Mouse (Mus musculus): ENCODE measurements around the gene Rab6b.

- no peak for TF ChIP-seq POLR2A (IDR thresholded peaks at IDR 0.05; ENCODE audit: control insufficient read depth in 1 of 2, insufficient read depth in 1 of 2, low read depth in 1 of 2, low read length in 2 of 2, poor library complexity in 1 of 2)
- no peak for TF ChIP-seq CTCF (IDR thresholded peaks at IDR 0.05 in 2 of 3, conservative IDR thresholded peaks at IDR 0.05 in 1 of 3; ENCODE audit: control insufficient read depth in 1 of 3, insufficient read depth in 1 of 3, low read depth in 2 of 3, low read length in 3 of 3, poor library complexity in 1 of 3, severe bottlenecking in 1 of 3)
- no peak for TF ChIP-seq NELFE (IDR thresholded peaks at IDR 0.05; ENCODE audit: low read depth, low read length)
- TF ChIP-seq MEF2A (IDR thresholded peaks at IDR 0.05; ENCODE audit: extremely low read depth, insufficient replicate concordance, low read depth, low read length, poor library complexity, severe bottlenecking): no peak
- no peak for TF ChIP-seq MXI1 (IDR thresholded peaks at IDR 0.05; ENCODE audit: low read depth, low read length)
- TF ChIP-seq ZC3H11A (IDR thresholded peaks at IDR 0.05; ENCODE audit: low read depth, low read length): no peak
Observed at GRCm38 (mm10) chr9:103228370-103229003, 116.9 kb downstream of the Rab6b start.
